Mouse (Mus musculus) retina, embryonic 14.5 days (tissue): ENCODE measurements around the gene Tmem104.

Experiments
- DNase-seq: peaks from one replicate; pipeline ENCODE4 v3.0.0-alpha.2; 2015; ENCODE audit warnings: low spot score

Tmem104 gene

DNA sequence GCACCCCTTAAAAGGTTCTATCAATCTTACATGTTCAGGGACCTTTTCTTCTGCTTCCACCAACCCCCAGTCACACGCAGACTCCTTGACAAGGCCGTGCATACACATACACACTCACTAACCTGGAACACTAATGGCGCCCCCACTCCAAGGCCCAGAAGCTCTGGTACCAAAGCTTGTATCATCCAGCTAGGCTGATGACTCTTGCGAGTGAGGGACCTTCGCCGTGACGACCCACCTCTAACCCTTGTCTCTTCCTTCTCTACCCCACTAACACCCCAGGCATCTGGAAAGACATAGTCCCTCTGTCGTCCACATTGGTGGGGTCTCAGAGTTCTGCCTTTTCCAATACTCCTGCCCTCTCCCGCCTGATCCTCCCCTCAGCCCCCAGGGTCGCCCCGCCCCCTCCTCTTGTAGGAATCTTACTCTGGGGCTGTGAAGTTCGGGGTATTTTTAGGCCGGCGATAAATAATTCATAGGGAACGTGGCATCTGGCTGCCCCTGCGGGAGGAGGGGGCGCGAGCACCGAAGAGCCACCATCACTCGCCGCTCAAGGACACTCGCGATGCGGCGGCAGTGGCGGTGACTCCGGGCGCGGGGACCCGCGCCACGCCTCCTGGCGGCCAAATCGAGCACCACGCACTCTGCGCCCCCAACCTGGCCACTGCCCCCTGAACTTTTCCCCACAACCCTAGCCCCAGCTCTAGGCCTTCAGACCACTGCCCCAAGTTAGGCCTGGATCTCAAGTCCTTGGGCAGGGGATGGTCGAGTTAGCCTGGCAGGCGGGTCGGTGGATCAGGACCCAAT, 77.8 kb downstream of the Tmem104 start:
- peak; percentile 76 for DNase-seq

DNA sequence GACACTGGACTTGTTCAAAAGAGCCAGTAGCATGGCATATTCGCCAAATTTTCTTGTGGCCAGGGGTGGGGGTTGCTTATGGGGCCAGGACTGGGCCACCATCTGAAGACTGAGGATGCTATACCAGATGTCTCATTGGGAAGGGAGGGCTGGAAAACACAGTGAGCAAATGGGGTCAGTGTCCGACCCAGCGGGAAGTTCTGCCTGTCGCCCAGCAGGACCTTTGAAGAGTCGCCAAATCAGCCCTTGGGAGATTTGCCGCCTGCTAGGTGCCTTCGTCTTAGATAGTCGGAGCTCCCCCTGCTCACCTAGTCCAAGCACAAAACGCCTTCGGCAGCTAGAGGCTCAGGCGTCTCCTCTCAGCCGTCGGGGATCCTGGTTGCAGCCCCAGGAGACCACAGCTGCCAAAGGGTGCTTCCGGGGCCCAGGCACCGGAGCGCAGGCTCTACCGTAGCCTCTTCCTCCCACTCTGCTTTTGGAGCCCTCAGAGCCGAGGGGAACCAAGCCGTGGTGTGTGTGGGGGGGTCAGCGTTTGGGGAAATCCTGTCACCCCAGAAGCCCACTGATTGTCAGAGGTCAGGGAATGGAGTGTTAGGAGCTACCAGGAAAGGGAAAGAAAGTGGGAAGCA, 78.6 kb downstream of the Tmem104 start:
- DNase-seq, result no peak

DNA sequence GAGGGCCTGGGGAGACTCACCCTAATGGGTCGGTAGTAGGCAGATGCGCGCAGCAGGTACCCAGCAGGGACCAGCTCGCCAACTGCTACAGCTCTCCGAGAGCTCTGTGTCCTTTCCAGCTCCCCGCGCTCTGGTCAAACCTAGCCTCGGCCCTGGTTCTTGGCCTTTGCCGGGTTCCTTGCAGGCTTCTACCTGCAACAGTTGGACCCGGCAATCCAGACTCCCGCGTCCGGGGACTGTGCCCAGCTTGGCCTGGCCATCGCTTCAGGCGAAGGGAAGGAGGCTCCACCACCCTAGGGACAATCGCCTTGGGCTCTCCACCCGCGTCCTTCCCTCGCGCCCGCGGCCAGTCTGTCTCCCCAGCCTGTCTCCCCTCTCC, 79.1 kb downstream of the Tmem104 start:
- peak; percentile 32 for DNase-seq

DNA sequence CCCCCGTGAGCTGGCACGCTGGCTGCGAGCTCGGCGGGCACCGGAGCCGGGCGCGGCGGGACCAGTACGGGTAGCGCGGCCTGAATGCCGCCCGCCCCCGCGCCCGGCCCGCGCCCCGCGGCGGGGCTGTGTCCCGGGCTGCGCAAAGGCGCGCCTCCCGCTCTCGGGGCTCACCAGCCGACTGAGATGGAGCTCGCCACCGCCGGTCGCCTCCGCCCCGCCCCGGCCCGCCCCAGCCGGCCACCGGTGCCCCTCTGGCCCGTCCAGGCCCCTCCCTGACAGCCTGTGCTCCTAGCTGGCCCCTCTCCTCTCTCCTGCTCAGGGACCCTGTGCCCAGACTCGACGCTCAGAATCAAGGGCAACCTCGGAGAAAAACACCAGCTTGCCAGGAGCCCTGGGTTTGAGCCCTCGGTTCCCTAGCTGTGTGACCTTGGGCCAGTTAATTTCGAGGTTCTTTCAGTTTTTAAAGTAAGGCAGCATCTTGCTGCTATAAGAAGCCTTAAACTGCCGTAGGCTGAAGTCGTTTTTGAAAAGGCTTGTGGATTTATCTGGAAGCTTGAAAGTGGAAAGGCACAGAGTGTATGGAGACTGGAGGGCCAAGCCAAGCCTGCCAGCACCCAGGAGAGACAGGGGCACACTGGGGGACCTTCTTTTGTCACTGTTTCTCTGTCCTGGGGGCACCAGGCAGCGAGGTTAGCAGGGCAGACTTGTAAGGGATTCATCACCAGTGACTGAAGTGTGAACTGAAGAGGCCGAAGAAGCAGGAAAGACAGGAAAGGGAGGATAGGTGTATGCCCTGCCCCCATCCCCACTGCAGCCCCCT, 80.0 kb downstream of the Tmem104 start, which contains the start of gene Grin2c:
TSS of gene Grin2c (minus strand) at position 183 of the 823 bp plus-strand sequence.
- no peak for DNase-seq

DNA sequence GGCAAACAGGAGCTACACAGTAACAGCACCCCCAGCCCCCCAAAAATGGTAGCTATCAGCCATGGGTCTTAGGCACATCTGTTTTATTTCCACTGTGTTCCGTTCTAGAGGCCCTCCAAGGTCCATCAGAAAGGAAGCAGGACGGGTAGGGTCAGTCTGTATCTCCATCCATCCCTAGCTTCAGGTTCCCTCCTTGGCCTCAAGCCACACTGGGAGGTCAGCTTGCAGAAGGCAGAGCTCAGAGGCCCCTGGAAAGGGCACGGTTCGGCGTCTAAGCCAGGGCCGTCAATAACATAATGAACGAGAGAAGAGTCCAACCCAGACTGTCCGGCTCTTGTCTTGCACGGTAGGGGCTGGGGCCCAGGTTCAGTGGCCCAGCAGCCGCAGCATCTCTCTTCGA, 80.7 kb downstream of the Tmem104 start:
- no peak for DNase-seq

DNA sequence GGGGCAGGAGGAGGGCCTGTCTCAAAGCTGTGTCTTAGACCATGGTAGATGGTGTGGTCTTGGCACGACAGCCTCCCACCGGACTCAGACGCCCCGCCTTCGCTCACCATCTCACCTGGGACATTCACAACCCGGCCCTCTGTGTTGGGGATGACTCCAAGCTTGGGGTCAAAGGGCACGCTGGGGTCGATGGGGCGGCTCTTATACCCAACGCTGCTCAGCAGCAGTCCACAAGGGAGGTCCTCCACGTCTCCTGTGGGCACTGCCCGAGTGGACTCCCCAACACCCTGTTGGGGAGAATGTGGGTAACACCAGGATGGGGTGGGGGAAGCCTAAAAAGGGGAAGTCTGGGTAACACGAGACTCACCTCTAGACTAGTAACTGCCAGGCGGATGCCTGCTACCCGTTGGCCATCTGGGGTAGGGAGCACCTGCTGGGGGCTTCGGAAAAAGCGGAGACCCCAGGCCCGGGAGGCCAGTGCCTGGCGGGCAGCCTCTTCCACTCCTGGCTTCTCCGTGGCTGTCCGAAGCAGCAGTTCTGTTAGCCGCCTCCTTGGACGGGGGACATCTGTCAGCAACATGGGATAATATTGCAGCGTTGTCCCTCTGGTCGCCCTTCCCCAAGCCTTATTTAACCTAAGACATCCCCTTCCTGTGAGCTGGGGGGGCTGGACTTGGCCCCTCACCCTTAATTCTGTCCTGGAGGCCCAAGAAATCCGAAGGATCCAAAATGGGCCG, 82.2 kb downstream of the Tmem104 start:
- no peak for DNase-seq

DNA sequence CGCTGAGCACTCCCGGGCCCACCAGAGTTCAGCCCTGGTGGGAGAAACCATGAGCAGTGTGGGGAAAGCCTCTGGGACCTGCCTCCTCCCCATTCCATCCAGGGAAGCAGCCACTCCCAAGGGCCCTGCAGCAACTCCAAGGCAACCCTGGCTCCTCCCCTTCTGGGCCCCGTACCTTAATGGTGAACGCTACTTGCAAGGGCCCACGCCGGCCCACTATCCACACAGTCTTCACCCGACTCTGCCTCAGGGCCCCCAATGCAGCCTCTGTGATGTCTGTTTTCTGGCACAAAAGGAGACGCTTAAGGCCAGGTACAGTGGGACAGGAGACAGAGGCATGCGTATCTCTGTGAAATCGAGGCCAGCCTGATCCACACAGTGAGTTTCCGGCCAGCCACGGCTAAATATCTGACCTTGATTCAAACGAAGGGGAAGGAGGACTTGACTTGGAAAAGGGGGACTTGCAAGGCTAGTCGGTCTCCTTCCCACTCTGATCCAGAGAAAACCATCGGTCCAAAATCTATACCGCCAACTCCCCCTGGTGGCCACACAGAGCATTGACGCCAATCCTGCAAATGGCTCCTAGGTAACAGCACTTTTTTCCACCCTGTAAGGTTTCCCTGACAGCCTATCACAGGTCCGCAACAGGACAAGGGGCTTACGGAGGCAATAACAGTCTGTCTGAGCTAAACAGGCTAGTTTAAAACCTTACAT, 83.0 kb downstream of the Tmem104 start:
- peak; percentile 93 for DNase-seq

DNA sequence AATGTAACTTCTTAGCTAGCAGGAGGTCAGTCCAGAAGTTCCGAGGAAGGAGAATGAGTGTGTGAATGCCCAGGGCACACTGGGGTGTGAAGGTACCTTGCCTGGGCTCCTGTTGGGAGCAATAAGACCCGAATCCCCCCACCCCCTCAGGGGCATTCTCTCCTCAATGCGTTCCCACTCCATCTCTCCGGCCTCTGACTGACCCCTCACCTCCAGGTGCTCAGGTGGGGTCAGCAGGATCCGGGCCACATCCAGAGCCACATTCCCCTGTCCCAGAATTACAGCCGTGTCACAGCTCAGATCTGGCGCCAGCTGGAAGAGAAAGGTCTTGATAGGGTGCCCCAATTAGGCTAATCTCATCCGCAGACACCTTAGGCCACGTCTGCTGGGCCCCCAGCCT, 83.8 kb downstream of the Tmem104 start:
- no peak for DNase-seq

DNA sequence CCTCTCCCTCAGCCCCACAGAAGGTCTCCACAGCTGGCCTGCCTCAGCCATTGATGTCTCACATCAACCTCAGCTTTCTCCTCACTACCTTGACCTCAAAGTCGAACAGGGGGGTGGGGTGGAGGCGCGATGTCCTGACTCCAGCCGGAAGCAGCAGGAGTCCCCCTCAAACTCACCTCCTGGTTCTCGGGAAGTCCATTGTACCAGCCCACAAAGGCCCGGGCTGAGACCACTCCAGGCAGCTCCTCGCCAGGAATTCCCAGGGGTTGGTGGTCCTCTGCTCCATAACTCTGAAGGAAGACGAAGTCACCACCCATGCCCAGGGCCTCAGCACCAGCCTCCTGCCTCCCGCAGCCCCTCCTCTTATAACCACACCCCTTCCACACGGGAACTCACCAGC, 84.2 kb downstream of the Tmem104 start:
- no peak for DNase-seq

DNA sequence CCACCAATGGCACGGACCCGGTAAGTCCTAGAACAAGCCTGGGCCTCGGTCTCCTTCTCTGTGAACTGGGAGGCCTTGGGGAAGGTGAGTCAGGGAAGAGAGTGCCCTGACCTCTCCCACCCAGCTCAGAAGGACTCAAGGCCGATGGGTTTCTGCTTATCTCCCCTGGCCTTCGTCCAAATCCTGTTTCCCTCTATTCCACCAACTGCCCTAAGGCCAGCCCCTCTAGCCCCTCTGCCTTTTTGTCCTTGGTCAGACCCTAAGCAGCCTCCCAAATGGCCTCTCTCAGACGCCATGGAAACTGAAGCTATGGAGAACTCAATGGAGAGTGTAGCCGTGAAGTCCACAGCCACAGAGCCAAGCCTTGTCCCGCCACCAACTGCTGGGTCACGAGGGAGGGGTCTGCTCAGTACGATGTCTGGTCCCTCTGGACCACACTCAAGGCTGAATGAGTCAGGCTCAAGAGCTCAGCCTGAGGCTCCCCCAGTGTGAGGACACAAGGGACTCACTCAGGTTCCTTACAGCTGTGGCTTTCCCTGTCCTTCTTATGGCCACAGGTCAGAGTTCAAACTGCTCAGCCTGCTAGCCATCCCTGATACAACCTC, 85.7 kb downstream of the Tmem104 start:
- no peak for DNase-seq

DNA sequence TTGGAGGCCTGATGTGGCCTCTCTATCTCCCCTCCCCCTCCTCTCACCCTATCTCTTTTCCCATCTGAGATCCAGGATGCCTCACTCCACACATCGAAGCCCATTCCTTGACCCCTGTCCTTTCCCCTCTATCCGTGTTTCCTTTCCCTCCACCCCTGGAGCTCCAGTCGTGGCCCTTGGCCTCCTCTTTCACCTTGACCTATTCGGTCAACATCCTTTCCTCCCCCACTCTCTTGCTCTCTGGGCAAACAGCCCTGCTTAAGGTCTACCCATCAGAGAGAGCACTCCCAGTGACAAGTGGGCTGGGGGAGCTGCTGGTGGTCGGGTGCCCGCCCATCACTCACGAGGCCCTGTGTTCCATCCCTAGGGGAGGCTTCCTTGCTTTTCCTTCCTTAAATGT, 86.4 kb downstream of the Tmem104 start:
- DNase-seq, result no peak

DNA sequence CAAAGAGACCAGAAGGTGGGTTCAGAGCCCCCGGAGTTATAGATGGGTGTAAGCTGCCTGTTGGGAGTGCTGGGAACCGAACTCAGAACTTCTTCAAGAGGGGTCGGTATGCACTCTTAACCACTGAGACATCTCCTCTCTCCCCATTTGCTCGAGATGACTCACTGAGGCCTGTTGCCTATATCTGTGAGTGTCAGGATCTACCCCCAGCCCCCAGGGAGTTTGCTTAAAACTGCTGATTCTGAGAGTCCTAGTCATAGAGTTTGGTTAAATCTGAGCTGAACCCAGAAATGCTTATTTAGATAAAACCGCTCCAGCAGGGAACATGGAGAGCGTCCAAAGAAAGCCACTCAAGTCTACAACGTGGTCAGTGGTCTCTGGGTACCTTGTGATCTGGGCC, 86.9 kb downstream of the Tmem104 start:
- DNase-seq, result no peak

DNA sequence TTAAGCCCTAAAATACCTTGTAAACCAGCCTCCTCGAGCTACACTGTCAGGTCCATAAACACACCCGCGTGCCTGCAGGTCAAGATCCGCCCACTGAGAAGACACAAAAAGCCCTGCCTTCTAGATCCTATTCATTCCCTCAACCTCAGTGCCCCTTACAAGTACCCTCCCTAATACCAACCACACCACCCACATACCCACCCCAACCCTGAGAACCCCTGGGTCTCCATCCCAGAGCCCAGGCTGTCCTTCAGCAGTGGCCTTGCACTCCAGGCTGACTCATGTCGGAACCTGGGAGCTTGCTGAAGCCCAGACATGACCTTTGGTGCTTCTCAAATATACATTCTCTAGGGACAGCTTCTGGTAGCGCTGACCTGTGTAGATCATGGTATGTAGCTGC, 87.5 kb downstream of the Tmem104 start:
- no peak for DNase-seq

DNA sequence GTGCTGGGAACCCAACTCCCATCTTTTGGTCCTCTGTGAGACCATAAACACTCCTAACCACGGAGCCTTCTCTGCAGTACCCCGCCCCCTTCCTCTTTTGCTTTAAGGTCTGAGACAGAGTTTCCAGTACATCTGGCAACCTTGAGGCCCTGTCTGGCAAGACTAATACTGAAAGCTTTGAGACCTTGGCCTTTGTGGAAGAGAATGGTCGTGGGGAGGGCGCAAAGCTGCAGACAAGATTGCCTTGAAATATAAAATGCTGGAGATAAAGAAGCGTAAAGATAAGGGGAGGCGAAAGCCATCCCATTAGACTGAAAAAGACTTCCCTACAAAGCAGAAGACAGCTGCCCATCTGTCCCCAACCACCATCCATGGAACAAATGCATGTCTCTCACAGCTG, 88.2 kb downstream of the Tmem104 start:
- no peak for DNase-seq

DNA sequence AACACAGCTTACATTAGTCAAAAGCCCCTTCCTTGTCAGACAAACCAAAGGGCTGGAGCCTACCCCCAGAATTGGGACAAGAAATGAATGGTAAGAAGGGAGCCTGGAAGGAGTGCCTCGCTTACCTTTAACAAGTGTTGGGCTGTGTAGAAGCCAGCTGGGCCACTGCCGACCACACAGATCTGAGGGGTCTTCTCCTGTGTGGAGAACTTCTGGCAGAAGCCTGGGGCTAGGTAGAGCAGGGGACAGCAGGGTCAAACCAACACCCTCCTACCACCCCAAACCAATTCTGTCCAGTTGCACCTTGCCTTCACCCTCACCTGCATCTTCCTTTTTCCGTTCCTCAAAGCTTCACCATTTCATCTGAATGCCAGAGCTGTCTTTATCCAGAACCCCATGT, 88.7 kb downstream of the Tmem104 start:
- DNase-seq, result no peak

DNA sequence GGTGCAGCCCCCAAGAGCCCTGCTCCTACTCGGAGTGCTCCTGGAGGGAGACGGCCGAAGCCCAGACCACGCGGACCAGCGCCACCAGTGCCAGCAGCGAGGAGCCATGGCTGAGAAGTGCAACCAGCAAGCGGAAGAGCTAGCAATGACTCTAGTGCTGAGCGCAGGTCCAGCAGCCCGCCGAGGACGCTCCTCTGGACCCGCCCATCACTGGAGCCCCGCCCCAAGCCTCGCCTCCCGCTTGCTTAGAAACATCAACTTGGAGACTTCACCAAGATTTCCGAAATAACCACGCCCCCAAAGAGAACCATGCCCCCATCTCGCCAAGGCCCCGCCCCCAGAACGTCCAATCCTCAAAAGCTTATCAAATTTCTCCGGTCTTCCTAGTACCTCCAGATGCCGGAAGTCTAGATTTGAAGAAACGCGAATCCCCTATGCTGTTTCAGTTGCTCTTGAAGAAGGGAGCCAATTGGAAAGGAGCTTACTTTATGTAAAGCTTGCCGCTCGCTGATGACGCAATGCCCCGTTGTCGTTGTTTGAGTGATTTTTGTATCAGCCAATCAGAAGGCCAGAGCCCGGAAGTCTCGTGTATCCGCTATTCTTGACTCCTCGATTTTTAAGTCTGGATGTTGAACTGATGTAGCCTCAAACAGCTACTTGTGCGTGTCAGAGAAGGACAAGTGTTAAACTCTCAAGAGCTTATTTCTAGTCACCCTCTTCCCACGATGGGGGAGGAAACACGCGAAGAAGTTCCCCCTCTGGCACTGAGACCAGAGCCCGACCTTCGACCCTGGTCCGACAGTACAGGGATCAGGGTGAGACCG, 89.7 kb downstream of the Tmem104 start, which contains the start of gene Fdxr:
TSS of gene Fdxr (minus strand) at position 271 of the 824 bp plus-strand sequence.
- DNase-seq, result peak; percentile 100

DNA sequence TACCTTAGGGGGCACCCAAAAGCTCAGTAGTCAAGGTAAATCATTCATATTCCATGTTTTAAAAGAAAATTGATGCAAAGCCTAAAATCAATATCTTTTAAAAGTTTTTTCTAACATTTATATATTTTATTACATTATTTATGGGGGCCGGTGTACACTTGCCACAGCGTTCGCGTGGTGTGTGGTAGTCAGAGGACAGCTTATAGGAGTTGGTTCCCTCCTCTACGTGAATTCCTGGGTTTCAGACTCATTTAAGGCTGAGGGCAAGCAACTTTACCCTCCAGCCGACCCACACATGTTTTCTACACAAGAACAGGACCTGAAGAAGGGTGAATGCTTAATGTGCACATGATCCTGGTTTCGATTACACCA, 90.3 kb downstream of the Tmem104 start:
- no peak for DNase-seq

DNA sequence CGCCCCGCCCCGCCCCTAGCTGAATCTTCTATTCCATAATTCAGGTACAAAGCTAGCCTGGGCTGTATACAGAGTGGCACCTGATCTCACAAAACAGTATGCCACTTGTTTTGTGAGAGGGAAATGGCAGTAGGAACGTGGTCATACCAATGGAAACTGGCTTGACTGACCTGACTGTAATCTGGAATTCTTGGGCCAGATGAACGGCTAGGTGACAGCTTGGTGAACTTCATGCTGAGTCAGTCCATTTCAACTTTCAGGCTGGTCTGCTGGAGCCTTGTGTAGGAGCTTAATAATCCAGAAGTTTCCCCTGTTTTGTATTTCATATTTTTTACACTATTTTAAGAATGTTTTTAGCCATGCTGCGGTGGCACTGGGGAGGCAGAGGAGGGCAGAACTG, 90.9 kb downstream of the Tmem104 start:
- DNase-seq, result no peak

DNA sequence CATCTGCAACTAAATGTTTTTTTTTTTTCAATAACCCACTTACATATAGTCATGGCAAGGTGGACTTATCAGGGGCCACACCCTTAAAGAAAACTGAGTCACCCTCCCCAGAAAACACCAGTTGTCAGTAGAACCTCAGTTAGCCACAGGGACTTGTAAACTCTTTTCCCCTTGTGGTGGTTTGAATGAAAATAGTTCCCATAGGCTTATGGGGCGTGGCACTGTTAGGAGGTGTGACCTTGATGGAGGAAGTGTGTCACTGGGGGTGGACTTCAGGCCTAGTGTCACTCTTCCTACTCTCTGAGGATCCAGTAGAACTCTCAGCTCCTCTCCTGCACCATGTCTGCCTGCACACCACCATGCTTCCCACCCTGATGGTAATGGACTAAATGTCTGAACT, 92.4 kb downstream of the Tmem104 start:
- no peak for DNase-seq

DNA sequence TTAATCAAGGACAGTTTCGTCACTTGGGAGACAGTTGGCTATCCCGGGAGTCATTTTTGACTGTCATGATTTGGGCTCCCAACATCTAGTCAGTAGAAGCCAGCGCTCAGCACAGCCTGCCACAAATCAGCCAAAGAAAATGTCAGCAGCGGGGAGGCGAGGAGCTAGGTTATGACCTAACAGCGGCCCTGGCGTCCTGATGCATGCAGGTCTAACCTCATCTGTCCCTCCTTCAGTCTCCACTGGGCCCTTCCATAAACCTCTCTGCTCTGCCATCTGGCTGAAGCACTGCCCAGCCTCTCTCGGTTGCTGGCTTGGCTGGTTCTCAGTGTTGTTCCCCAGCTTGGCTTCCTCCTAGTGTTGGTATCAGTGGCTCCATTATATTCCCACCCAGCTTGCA, 95.0 kb downstream of the Tmem104 start:
- DNase-seq, result no peak
